35 mouse cellular contexts compared by ENCODE assay signal in genomic region chr17:89656211-89656610, GRCm38 (mm10).
"Had no signal": no experiment of that assay in that cellular context is flagged by ENCODE, and none has a peak within 500 bp of the region (broad histone marks: within the 10 kb centered on the region; RNA-seq: fewer than 3 reads in every experiment).

No protein-coding gene starts in this region.

- H3K27ac ChIP-seq: heart, embryonic 10.5 days; heart, embryonic 13.5 days; heart, embryonic 15.5 days; hindbrain, embryonic 10.5 days; hindbrain, embryonic 12.5 days; hindbrain, embryonic 13.5 days; hindbrain, embryonic 14.5 days; hindbrain, embryonic 15.5 days; hindbrain, postnatal 0 days; intestine, embryonic 15.5 days; kidney, embryonic 15.5 days; kidney, postnatal 0 days had no signal

- H3K4me2 ChIP-seq: heart, embryonic 11.5 days; heart, embryonic 12.5 days; heart, embryonic 13.5 days; heart, embryonic 15.5 days; hindbrain, embryonic 12.5 days; hindbrain, embryonic 13.5 days; hindbrain, embryonic 14.5 days; hindbrain, embryonic 15.5 days; intestine, embryonic 15.5 days; kidney, embryonic 15.5 days had no signal

- H3K9me3 ChIP-seq: heart, embryonic 10.5 days; heart, embryonic 12.5 days; heart, embryonic 13.5 days; heart, embryonic 15.5 days; hindbrain, embryonic 10.5 days; hindbrain, embryonic 12.5 days; hindbrain, embryonic 13.5 days; hindbrain, embryonic 15.5 days; intestine, embryonic 15.5 days; kidney, embryonic 15.5 days had no signal

- ATAC-seq: hindbrain, embryonic 16.5 days; hindbrain, postnatal 0 days; inflammation-experienced regulatory T-cells, adult 6 months; intestine, embryonic 15.5 days; intestine, embryonic 16.5 days; intestine, postnatal 0 days had no signal

- H3K9ac ChIP-seq: heart, embryonic 12.5 days; heart, embryonic 13.5 days; heart, embryonic 15.5 days; hindbrain, embryonic 12.5 days; hindbrain, embryonic 13.5 days; hindbrain, embryonic 14.5 days; hindbrain, embryonic 15.5 days; intestine, embryonic 15.5 days; kidney, embryonic 15.5 days had no signal

- H3K4me1 ChIP-seq: heart, embryonic 10.5 days; heart, embryonic 12.5 days; heart, embryonic 13.5 days; heart, embryonic 15.5 days; hindbrain, embryonic 12.5 days; hindbrain, embryonic 13.5 days; hindbrain, embryonic 15.5 days; intestine, embryonic 15.5 days; kidney, embryonic 15.5 days had no signal

- H3K4me3 ChIP-seq: heart, embryonic 10.5 days; heart, embryonic 12.5 days; heart, embryonic 13.5 days; heart, embryonic 15.5 days; hindbrain, embryonic 10.5 days; hindbrain, embryonic 12.5 days; hindbrain, embryonic 13.5 days; hindbrain, embryonic 15.5 days; intestine, embryonic 15.5 days; kidney, embryonic 15.5 days; layer of hippocampus, adult 2 months had no signal

- H3K36me3 ChIP-seq: heart, embryonic 10.5 days; heart, embryonic 12.5 days; heart, embryonic 13.5 days; heart, embryonic 15.5 days; hindbrain, embryonic 10.5 days; hindbrain, embryonic 12.5 days; hindbrain, embryonic 13.5 days; hindbrain, embryonic 15.5 days; intestine, embryonic 15.5 days; kidney, embryonic 15.5 days had no signal

- H3K27me3 ChIP-seq: heart, embryonic 12.5 days; heart, embryonic 13.5 days; heart, embryonic 15.5 days; hindbrain, embryonic 12.5 days; hindbrain, embryonic 13.5 days; hindbrain, embryonic 15.5 days; intestine, embryonic 15.5 days; kidney, embryonic 15.5 days had no signal

- DNase-seq: heart, postnatal 10 days; heart, postnatal 14 days; heart, postnatal 36 days; heart, postnatal 4 days; kidney, adult 11 months; kidney, adult 18-20 months; kidney, adult 2 months; kidney, adult 8-10 months; kidney, adult 9 months; kidney, postnatal 10 days; kidney, postnatal 14 days; kidney, postnatal 25 days; kidney, postnatal 36 days; kidney, postnatal 4 days; layer of hippocampus, adult 9-11 months; layer of hippocampus, postnatal 36 days had no signal
